Mouse (Mus musculus) layer of hippocampus, postnatal 10 days (tissue): ENCODE results near the gene Taf5l. TPM values are rescaled to one million over a fixed set of nuclear protein-coding genes. Genes with fewer than 3 reads are reported as not detected.
"Not testable (repeated sequence)": the region's sequence is repeated elsewhere in the genome, so short reads cannot be mapped to it uniquely, and the experiment has no call there.

Source experiments
- DNase-seq, 2 experiments: peaks; one replicate each; pipeline ENCODE4 v3.0.0; 2021; ENCODE audit warnings: low spot score in 2 of 2
- total RNA-seq, 2 experiments: library from RNA; stranded (reverse); gene quantifications; 2 replicates each; pipeline ENCODE4 v1.2.3; 2021

Gene Taf5l
- total RNA-seq, 2 experiments from 2014 or later: 23.3 to 23.4 TPM

GRCm38 (mm10) chr8:124014751-124015150, 6.4 kb downstream of the Taf5l start:
- DNase-seq: no peak

GRCm38 (mm10) chr8:124014299-124014698, 6.9 kb downstream of the Taf5l start:
- not testable (repeated sequence) for DNase-seq

- no peak for DNase-seq
Measured at GRCm38 (mm10) chr8:124011989-124012586, 9.1 kb downstream of the Taf5l start.

GRCm38 (mm10) chr8:124011580-124011979, 9.6 kb downstream of the Taf5l start:
- no peak for DNase-seq

GRCm38 (mm10) chr8:124007829-124008228, 13.4 kb downstream of the Taf5l start:
- no peak for DNase-seq

GRCm38 (mm10) chr8:124002546-124003108, 18.6 kb downstream of the Taf5l start:
- no peak for DNase-seq

GRCm38 (mm10) chr8:123999568-123999967, 21.6 kb downstream of the Taf5l start:
- DNase-seq: no peak

- DNase-seq: no peak
Measured at GRCm38 (mm10) chr8:123993997-123994396, 27.2 kb downstream of the Taf5l start.

- DNase-seq: no peak
Measured at GRCm38 (mm10) chr8:123993597-123993996, 27.6 kb downstream of the Taf5l start.

- DNase-seq: no peak
Measured at GRCm38 (mm10) chr8:123992587-123992986, 28.6 kb downstream of the Taf5l start.

GRCm38 (mm10) chr8:123990277-123991049, 30.7 kb downstream of the Taf5l start:
- no peak for DNase-seq

- no peak for DNase-seq
Measured at GRCm38 (mm10) chr8:123989128-123989527, 32.1 kb downstream of the Taf5l start.

GRCm38 (mm10) chr8:123988605-123989038, 32.6 kb downstream of the Taf5l start:
- DNase-seq: no peak

GRCm38 (mm10) chr8:123982826-123983400, 38.3 kb downstream of the Taf5l start, which contains the start of gene Abcb10:
TSS of gene Abcb10 (minus strand) at chr8:123983122.
- DNase-seq: peak; percentile 77 to 82

- no peak for DNase-seq
Measured at GRCm38 (mm10) chr8:123982291-123982793, 38.9 kb downstream of the Taf5l start.

GRCm38 (mm10) chr8:123981674-123982073, 39.5 kb downstream of the Taf5l start:
- peak; percentile 49 to 58 for DNase-seq

GRCm38 (mm10) chr8:123980239-123980638, 41.0 kb downstream of the Taf5l start:
- DNase-seq: no peak

GRCm38 (mm10) chr8:123978926-123979325, 42.3 kb downstream of the Taf5l start:
- DNase-seq: no peak

GRCm38 (mm10) chr8:123978166-123978838, 42.9 kb downstream of the Taf5l start:
- DNase-seq: peak in 1 of 2 experiments; percentile 48

GRCm38 (mm10) chr8:123977499-123977898, 43.7 kb downstream of the Taf5l start:
- DNase-seq: no peak

GRCm38 (mm10) chr8:123973495-123973894, 47.7 kb downstream of the Taf5l start:
- DNase-seq: no peak
